Mouse (Mus musculus): ENCODE measurements around the gene Tssc4.

Tssc4 gene

DNA sequence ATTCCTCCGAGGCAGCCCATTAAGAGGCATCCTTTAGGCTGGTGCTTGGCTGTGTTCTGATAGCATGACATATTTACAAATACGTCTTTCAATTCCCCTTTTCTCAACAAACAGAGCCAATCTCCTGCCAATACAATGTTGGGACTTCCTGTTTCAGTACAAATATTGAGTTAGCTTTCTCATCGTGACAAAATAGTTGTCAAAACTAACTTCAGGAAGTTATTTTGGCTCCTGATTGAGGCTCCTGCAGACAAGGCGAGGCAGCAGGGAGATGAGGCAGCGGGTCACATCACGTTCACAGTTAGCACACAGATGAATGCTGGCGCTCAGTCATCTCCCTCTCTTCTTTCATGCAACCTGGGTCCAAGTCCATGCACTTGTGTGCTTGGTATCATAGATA lies 22.7 kb upstream of the Tssc4 start:
- no peak for DNase-seq

DNA sequence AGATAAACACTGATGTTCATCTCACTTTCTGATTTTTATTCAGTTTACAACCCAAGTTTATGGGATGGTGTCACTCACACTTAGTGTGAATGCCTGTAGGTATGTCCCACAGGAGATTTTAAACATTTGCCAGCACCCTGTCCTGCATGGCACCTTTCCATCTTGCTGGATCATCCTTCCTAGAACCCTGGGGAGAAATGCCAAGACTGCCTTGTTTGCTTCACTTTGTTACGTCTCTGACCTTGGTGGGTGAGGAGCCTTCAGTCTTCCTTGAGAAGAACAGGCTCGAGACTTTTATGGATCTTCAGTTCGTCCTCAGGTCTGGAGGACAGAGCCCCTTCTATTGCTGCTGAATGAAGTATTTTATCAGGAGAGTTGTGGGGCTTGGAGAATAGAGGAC lies 19.7 kb upstream of the Tssc4 start:
- DNase-seq = peak in 1 of 2 experiments; percentile 13

DNA sequence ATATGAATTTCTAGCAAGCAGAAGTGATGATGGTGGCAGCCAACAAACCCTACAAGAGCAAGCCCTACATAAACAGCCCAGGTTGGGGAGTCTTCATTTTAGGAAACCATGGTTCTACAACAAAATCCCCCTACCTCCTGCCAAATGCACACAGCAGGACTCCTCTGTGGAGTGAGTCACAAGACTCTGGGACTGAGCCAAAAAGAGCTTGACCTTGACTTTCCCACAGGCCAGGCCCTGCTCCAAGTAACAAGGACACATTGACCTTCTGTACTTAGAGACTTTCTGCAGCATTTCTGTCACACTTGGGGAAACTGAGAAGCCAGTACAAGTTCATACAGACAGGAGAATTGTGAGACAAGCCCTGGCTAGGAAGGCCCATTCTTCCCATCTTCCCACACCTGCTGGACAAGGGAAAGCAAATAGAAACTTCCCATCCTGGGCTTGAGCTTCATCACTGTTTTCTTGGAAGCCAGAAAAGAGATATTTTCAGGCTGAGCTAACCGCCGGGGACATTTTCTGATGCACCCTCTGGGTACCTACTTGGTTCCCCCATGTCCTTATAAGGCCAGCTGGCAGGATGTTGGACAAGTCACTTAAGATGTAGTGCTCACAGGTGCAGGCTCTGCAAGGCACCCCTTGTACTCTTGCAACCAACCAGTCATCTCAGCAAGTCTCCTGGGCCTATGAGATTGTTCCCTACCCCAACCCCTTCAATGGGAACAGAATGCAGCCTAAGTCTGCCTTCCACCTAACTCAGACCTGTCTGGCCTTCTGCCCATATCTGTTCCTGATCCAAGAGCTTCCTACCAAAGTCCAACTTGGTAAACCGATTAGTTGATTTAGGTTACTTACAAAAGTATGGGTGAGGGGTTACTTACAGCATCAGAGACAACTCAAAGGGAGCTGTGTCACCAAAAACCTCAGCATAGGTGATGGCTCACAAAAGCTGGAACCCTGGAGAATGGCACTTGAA lies 18.9 kb upstream of the Tssc4 start:
- peak in 1 of 2 experiments; percentile 46 for DNase-seq

DNA sequence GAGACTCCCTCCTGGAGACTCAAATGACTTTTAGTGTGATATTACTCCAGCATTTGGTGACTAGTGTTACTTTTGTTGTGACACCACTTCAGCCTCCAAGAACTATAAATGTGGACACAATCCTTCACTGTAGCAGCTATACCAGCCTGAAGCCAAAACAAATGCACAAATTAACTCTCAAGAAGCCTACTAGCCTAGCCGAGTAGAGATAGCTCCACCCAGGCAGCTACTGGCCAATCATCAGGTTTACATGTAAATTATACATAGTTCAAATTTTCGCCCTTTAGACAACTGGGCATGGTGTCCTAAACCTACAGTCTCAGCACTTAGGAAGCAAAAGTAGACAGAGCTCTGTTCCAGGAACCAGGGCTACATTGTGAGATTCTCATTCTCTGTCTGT lies 17.7 kb upstream of the Tssc4 start:
- no peak for DNase-seq

DNA sequence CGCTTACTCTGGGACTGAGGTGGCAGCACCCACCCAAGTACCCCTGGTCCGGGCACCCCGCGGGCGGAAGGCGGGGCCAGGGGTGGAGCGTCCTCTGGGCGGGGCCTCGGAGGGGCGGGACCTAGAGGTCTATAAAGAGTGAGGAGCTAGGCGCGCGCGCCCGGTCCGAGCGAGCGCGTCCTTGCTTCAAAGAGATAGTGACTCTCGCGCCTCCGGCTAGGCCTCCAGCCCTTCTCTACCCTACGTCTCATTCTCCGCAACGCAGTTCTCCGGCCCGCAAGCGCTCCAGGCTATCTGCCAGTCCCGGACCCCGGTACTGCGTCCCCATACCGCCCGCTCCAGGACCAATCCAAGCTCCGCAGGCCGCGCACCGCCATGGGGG lies 16.4 kb upstream of the Tssc4 start, which contains the start of gene Cd81:
Gene Cd81, plus strand, starts transcription at position 114 of the 382 bp plus-strand sequence.
- peak; percentile 86 to 88 for DNase-seq

DNA sequence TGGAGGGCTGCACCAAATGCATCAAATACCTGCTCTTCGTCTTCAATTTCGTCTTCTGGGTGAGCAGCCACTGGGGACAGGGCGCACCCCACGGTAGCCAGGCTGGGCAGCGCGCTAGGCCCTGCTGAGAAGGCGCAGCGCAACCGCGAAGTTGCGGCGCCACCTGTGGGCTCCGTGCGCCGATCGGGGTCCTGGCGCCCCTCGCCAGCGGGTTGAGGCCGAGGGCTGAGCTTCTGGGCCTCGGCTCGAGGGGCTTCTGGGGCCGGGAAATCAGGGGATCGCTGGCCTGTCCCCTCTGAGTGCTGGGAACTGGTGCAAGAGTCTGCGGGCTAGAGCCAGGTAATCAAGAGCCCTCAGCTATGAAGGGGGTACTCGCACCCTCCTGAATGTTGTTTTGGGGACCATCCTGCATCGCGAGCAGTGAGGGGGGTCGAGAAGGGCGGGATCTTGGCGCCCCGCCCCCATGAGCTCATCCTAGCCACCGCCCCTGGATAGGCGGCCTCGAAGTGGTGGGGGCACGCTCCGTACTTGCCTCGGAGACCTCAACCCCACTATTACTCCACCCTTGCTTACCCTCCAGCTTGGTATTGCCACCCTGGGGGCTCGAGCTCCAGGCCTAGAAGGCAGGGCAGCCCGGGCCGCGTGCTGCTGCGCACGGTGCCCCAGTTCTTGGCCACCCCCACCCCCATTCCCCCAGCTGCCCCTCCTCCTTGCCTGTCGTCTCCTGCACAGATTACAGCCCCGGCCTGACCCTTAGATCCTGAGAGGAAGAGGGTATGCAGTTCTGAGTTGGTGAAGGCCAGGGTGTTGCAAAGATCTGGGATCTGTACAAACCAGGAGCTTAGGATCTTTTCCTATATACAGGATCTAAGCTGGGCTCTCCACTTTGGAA lies 15.8 kb upstream of the Tssc4 start:
- peak; percentile 81 to 84 for DNase-seq

DNA sequence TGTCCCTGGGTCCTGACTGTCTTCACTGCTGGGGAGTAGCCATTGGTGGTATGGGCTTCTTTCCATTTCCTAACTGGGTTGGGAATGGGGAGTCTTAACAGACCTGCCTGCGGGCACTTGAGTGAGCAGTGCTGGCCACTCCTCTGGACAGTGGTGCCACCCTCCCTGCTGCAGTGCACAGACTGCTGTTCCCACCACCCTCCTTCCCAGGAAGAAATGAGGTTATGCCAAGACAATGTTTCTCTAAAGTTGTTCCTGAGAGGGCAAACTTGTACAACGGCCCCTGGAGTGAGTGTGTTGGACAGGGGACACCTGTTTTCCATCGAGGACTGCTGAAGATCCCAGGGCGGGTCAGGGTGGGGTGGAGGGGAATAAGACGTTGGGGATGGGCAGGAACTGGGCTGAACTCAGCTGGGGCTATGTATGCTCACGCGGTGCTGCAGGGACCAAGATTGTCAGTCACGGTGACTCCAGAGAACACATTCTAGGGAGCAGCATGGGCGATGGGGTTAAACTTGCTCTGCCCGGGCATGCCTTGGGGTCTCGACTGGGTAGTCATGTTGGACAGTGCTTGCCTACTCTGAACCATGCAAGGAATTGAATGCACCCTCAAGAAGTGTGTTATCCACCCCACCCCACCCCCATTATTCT lies 15.0 kb upstream of the Tssc4 start:
- peak in 1 of 2 experiments; percentile 35 for DNase-seq

DNA sequence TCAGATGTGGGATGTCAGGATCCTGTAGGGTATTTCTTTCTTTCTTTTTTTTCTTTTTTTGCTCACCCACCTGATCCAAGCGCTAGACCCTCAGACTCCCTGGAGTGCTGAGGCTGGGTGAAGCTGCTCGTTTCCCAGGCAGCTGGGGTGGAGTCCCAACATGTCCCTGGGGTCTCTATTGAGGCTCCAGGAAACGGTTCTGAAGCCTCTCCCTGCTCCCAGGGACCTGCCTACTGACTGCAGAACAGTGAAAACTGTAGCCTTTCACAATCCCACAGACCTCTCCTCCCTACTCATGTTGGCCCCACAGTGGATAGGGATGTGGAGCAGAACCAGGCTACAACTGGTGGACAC lies 14.5 kb upstream of the Tssc4 start:
- DNase-seq = no peak

DNA sequence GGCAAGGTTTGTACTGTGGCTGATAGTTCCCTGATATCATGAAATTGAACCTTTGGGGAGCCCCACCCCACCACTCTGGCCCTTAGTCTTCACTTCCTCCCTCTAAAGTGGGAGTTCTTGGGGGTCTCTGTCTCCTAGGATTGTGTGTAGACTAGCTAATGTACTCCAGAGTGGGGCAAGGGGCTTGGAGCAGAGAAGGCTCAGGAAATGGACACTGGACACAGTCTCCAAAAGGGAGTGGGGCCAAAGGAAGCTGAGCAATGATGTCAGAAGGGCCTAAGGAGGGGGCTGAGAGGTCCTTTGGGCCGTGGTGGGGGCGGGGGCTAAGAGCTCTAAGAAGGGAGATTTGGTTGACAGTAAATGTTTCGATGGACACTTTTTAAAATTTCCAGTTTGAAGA lies 14.0 kb upstream of the Tssc4 start:
- DNase-seq = peak in 1 of 2 experiments; percentile 27

DNA sequence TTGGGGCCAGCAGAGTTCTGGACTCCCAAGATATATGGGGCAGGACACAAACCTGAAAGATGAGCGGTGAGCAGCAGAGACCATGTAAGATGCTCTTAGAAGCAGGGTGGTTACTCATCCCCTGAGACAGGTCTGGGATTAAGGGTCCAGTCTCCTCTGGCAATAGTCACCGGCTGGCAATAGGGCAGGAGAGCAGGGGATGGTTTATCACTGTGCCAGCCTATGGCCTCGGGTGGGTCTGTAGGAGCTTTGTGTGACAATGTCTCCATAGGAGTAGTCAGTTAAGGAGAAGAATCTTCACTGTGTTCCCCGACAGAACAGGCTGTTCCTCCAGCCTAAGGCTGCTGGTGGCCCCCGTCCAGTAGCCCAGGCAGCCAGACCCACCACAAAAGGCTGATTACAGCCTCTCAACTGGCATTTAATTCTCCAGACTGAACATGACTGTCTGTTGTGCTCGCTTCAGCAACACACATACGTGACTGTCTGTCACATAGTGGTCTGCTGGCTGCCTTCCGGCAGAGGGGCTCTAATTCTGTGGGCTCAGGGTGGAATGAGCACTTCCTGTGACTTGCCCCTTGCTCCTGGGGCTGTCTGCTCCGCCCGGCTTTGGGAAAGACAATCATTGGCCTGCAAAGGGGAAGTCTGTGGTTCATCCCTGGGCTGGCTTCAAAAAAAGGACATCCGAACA lies 13.4 kb upstream of the Tssc4 start:
- DNase-seq = peak in 1 of 2 experiments; percentile 44

DNA sequence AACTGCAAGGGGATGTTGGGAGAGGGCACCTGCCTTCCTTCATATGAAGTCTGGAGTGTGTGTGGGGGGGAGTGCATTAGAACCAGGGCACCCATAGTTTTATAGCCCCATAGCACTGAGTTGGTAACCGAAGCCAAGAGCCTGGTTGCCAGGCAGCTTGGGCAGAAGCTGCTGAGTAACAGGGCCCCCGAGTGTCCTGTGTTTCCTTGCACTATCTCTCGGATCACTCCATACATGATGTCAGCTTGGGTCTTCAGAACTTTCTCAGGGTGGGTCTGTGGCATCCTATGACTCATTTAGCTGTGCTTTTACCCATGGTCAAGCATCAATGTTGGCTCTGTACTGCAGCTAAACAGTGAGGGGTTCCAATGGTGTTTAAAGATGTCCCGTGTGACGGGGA lies 12.0 kb upstream of the Tssc4 start:
- DNase-seq = peak in 1 of 2 experiments; percentile 20

DNA sequence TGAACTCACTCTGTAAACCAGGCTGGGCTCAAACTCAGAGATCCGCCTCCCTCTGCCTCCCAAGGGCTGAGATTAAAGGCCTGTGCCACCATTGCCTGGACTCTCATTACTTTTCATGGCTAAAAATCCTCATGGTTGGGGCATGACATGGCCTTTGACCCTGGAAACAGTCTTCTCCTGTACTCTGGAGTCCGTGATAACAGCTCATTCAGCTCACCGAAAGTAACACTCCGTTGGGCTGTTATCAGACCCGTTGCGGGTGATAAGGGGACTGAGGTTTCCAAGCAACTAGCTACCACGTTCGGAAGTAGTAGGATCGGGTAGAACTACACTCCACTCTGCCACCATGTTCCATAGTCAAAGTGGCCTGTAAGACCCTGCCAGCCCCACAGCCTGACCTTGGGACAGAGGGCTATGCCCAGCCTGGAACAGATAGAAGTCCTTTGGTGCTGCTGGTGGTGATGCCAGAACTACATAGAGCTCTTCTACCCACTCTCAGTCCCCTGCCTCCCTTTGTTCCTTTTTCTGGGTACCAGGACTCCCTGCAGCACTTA lies 11.3 kb upstream of the Tssc4 start:
- peak in 1 of 2 experiments; percentile 23 for DNase-seq

DNA sequence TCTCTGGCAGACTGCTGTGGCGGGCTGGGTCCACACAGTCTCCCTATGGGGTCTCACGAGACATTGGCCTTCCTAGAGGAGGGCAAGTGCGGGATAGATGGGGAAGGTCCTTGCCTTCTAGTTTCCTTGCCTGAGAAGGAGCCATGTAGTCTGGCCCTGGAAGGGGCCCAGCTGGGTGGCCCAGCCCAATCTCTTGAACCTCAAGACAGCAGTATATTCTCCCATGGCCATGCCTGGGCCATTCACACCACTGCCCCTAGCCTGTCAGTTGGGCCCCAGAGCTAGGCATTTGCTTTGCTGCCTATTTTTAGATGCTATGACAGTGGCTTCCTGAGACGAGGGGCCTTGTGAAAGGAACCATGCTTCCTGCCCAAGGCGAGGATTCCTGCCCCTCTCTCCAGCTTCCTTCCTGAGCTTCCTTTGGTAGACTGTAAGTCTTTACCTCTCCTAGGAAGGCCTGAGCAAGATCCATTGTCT lies 10.8 kb upstream of the Tssc4 start:
- peak in 1 of 2 experiments; percentile 28 for DNase-seq

DNA sequence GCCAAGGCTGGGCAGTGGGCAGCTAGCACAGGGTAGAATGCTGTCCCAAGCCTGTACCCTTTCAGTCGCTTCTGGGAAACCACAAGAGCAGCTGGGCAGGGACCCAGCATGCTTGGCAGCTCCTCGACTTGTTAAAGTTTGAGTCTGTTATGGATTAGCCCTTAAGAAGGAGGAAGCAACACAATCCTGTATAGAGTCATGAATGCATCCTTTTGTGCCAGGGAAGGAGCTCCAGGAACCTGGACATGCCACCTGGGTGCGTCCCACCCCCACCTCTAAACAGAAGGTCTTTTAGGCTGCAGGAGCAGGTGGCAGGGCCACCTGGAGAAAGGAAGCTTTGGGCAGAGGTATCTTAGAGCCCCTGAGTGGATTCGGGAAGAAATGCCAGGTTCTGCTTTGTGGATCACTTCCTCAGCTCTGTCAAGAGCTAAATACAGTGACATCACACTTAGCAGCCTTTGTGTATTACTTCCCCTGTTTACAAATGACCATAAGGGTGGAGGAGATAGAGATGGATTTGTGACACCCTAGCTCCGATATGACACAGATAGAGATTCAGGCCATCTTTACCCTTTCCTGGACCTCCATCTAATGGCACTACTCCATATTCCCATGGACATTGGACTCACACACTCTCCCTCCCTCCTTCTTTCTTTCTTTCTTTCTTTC lies 9.7 kb upstream of the Tssc4 start:
- peak; percentile 72 to 82 for DNase-seq

DNA sequence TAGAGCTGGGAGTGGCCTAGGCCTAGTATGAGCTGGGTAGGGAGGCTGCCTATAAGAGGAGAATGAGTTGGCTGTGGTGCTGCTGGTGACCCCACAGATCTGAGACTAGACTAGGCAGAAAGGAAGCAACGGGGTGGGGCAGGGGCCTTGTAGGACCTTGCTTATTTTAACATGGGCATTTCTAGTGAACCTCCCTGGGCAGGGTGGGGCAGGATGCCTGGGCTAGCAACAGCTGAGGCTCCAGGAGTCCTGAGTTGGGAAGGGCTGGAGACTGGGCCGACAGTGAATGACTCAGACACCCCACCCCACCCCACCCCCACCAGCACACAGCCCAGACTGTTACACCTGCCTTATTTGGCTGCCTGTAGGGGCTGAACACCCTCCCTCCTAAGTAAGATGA lies 6.3 kb upstream of the Tssc4 start:
- DNase-seq = no peak

DNA sequence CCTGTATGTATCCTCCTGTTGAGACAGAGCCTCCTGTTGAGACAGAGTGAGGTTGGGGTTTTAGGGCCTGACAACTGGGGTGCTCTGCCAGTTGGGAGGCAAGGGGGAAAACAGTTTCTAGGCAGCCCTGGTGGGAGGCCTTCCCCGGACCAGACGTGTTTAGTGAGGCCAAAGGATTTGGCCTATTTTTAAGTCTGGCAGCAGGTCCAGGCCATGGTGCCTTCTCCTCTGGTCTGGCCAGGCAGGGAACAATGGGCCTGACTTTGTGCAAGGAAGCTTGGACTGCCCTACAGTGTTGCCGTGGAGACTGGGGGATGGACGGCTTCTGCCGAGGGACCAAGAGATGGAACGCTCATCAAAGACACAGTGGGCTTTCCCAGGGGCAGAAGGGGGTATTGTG lies 4.8 kb upstream of the Tssc4 start:
- DNase-seq = peak in 1 of 2 experiments; percentile 35

DNA sequence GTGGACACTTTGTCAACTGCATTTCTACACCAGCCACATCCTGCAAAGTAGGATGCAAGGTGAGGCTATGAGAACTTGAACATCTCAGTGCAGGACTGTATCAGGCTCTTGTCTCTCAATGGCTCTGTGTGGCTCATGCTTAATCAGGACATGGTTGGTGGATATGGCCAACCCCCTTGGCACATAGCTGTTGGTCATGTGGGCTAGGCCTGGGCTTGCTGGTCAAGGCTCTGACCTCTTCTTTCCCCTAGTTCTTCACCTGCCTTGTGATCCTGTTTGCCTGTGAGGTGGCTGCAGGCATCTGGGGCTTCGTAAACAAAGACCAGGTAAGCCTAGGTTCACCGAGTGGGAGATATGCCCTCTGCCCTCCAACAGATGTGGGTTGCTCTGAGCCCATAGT lies 3.4 kb upstream of the Tssc4 start:
- DNase-seq = no peak

DNA sequence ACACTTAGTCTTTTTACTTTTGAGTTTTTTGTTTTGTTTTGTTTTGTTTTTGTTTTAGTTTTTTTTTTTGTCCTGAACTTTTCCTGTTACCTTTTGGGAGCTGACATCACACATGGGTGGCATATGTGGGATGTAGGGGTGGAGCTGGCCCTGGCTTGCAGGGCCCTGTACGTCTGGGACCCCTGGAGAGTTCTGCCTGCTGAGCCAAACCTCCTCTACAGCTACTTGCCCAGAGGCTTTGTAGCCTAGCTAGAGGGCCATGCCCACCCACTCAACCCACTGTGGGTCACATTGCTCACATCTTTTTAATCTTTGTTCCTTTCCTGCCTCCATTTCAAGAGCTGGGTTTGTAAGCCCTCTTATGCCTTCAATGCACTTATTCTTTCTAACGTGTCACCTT lies 1.6 kb upstream of the Tssc4 start:
- DNase-seq = peak; percentile 35 to 53

DNA sequence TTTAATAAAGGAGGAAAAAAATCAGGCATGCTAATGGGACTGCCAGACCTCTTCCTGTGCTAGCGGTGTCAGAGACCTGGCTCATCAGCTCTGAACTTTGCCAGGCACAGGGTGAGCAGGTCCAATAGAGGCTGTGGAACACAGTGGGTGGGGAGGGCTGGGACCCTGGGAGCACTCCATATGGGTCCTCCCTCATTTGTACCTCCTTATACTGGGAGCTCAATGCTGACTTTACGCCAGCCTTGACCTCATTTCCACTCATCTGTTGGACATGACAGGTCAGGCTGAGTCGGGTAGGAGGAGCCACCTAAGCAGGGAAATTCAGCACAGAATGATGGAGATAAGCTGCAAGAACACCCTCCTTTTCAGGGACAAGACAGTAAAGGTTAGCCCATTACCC lies 1.2 kb upstream of the Tssc4 start:
- DNase-seq = peak; percentile 49 to 58

DNA sequence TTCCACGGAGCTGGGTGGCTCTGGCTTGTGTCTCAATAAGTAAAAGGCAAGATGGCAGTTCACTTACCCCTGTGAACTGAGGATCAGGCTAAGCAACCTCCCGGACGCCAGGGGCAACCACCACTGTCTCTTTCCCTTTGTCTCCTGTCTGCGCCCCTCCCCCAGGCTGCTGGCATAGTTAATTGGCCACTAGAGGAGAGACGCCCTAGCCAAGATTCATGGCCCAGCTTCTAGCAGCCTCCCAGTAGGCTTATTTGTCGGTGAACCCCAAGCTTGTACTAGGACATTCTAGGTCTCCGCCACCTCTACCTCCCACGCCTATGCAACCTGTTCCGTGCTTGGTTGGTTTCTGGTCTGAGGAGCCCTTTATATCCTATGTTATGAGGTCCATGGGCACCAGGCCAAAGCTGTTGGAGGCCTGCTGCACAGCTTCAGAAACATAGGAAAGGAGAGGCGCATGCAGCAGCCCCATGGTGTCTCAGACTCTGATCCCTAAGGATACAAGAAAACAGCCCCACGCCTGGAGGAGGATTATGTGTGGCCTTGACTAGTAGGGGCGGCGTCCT lies 650 bp upstream of the Tssc4 start:
- peak; percentile 78 to 92 for DNase-seq

Measured in cerebellum, postnatal 14 days (tissue).